Mouse (Mus musculus): Measurements from ENCODE around the gene Mapk11. TPM values are rescaled to one million over a fixed set of nuclear protein-coding genes. Genes with fewer than 3 reads are reported as not detected.
A peak's percentile ranks its signal among the peaks of the same experiment; 100 is the strongest.

Mapk11 gene
- total RNA-seq, 2 experiments from 2014 or later, result 0.17 TPM; not detected in 1

DNA sequence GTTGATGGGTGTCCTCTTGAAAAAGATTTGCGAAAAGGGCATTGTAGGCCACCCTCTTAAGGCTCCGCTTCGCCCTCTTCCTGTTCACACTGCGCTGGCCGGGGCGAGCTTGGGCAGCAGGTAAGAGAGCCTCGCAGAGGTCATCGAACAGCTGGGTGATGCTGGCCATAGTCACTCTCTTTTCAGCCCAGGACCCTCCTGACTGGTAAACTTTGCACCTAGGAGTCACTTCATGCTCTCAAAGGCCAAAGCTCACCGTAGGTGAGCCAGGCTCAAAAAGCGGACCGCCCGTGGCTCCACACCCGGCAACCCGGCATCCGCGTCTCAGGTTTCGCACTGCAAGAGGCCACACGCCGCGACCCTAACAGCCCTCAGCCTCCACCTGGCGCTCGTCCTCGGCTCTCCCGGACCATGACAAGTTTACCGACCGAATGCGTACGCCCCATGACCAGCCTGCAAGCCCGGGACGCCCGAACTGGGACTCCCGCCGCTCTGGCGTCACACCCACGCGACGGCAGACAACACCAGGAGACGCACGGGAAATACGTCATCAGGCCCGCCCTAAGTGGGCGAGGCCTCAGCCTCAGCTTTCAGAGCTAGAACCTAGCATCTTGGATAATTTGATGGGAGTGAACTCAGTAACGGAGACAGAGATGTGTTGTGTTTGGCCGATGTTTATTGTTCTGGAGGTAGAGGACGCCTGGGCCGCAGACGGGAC lies 26.6 kb downstream of the Mapk11 start, which contains the start of gene Tubgcp6:
TSS of gene Tubgcp6 (minus strand) at position 464 of the 718 bp plus-strand sequence.
- ATAC-seq (replicated peaks; ENCODE audit: low FRiP score, poor library complexity, severe bottlenecking), result peak; percentile 91

GRCm38 (mm10) chr15:89118007-89118406 lies 31.4 kb downstream of the Mapk11 start:
- ATAC-seq (replicated peaks; ENCODE audit: low FRiP score, poor library complexity, severe bottlenecking), result no peak

DNA sequence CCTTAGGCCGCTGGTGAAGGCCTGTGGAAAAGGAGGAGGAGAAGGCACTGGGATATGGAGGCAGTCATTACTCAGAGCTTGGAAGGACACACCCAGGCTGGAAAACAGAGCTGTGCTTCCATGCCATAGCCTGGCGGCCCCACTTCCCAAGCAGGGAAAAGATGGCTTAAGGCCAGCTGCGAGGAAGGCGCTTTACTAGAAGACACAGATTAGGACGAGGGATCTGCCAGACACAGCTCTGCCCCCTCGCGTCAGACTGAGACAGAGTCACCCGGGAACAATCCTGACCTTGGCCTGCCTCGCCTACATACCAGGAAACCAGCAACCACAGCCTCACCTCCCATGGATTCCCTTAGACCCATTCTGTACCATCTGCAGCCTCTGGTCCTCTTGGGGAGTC lies 39.3 kb downstream of the Mapk11 start:
- ATAC-seq (replicated peaks; ENCODE audit: low FRiP score, poor library complexity, severe bottlenecking), result no peak

DNA sequence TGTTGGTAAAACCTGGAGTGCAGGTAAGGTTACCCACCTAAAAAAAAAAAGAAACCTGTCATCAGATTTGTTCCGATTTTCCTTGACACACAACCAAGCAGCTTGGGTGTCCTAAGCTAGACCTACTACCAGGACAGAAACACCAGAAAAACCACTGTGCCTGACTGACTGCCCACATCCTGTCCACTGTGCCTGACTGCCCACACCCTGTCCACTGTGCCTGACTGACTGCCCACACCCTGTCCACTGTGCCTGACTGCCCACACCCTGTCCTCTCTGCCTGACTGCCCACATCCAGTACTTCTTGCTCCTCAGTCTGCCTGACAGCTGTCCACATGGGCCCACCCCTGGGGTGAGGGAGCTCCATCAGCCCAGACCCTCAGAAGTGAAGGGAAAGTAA lies 42.5 kb downstream of the Mapk11 start:
- ATAC-seq (replicated peaks; ENCODE audit: low FRiP score, poor library complexity, severe bottlenecking), result no peak

GRCm38 (mm10) chr15:89106073-89106472 lies 43.4 kb downstream of the Mapk11 start:
- ATAC-seq (replicated peaks; ENCODE audit: low FRiP score, poor library complexity, severe bottlenecking), result no peak

DNA sequence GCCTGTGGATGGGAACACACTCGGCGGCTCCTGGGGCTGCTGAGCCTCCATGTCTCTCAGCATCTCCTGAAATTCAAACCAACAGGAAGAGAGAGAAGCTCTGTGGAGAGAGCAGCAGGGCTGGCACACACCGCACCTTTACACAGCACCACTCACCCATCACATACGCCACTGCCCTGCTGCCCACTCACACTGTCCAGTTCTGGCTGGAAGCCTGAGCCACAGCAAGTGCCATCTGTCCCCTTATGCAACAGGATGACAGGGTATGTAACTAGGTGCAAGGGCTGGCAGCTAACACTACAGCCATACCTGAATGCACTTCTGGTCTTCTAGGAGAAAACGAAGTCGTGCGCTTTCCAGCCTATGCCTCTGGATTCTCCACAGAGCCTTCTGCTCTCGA lies 45.0 kb downstream of the Mapk11 start:
- no peak for ATAC-seq (replicated peaks; ENCODE audit: low FRiP score, poor library complexity, severe bottlenecking)

- no peak for ATAC-seq (replicated peaks; ENCODE audit: low FRiP score, poor library complexity, severe bottlenecking)
Observed at GRCm38 (mm10) chr15:89103921-89104320, 45.5 kb downstream of the Mapk11 start.

- no peak for ATAC-seq (replicated peaks; ENCODE audit: low FRiP score, poor library complexity, severe bottlenecking)
Observed at GRCm38 (mm10) chr15:89102646-89103045, 46.8 kb downstream of the Mapk11 start.

DNA sequence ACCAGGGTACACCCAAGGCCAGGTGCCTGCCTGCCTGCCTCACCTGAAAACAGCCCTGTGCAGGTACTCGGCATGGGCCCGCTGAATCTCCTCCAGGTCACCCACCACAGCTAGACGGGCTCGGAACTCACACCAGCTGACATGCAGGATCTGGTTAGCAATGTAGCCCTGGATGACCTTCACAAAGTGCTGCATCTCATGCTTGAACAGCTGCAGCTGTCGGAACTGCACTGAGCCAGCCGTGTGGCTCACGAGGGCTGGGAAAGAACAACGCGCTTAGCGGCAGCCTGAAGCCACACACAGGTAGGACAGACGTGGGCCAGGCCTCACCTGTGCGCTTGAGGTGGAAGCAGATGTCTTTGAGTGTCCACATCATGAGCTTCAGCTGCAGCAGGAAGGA lies 48.6 kb downstream of the Mapk11 start:
- ATAC-seq (replicated peaks; ENCODE audit: low FRiP score, poor library complexity, severe bottlenecking), result no peak

GRCm38 (mm10) chr15:89098616-89099015 lies 50.8 kb downstream of the Mapk11 start:
- no peak for ATAC-seq (replicated peaks; ENCODE audit: low FRiP score, poor library complexity, severe bottlenecking)

DNA sequence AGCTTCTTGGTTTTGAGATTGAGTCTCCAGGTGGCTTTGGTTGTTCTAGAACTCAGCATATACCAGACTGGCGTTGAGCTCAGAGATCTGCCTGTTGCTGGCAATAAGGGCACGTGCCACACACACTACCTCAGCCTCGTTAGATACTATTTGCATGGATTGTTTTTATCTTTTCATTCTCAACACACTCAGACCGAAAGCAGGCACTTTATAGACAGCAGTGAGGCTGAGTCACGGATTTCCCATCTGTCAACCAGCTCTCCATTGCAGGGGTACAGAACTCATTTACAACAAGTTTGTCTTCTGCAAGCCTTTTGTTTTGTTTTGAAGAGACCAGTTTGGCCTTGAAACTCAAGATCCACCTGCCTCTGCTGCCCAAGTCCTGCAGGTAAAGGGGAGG lies 52.0 kb downstream of the Mapk11 start:
- no peak for ATAC-seq (replicated peaks; ENCODE audit: low FRiP score, poor library complexity, severe bottlenecking)

Other genes with a start within 250 kb of the Mapk11 start
- not detected in 2 replicates for gene Ttll8, start 195.2 kb downstream of the Mapk11 start, total RNA-seq (2015; ENCODE audit: low replicate concordance)
- not detected in 2 replicates for gene Ttll8, start 195.2 kb downstream of the Mapk11 start, total RNA-seq (2017; ENCODE audit: low replicate concordance)
- gene Mlc1, start 170.6 kb downstream of the Mapk11 start, total RNA-seq (2015; ENCODE audit: low replicate concordance), result not detected in 2 replicates
- gene Mlc1, start 170.6 kb downstream of the Mapk11 start, total RNA-seq (2017; ENCODE audit: low replicate concordance), result not detected in 2 replicates
- gene Mov10l1, start 166.7 kb downstream of the Mapk11 start, total RNA-seq (2015; ENCODE audit: low replicate concordance), result not detected in 2 replicates
- gene Mov10l1, start 166.7 kb downstream of the Mapk11 start, total RNA-seq (2017; ENCODE audit: low replicate concordance), result not detected in 2 replicates
- not detected in 2 replicates for gene Panx2, start 89.9 kb downstream of the Mapk11 start, total RNA-seq (2015; ENCODE audit: low replicate concordance)
- not detected in 2 replicates for gene Panx2, start 89.9 kb downstream of the Mapk11 start, total RNA-seq (2017; ENCODE audit: low replicate concordance)
- gene Trabd, start 74.5 kb downstream of the Mapk11 start, total RNA-seq (2015; ENCODE audit: low replicate concordance), result 2.7 and 11.9 TPM in 2 replicates
- gene Trabd, start 74.5 kb downstream of the Mapk11 start, total RNA-seq (2017; ENCODE audit: low replicate concordance), result 6.3 and 8.3 TPM in 2 replicates
- 3.8 and 8.8 TPM in 2 replicates for gene Selenoo, start 60.5 kb downstream of the Mapk11 start, total RNA-seq (2015; ENCODE audit: low replicate concordance)
- gene Selenoo, start 60.5 kb downstream of the Mapk11 start, total RNA-seq (2017; ENCODE audit: low replicate concordance), result 5.9 and 6.0 TPM in 2 replicates
- gene Tubgcp6, start 26.5 kb downstream of the Mapk11 start, total RNA-seq (2015; ENCODE audit: low replicate concordance), result 7.3 and 13.8 TPM in 2 replicates
- 15.3 and 21.2 TPM in 2 replicates for gene Tubgcp6, start 26.5 kb downstream of the Mapk11 start, total RNA-seq (2017; ENCODE audit: low replicate concordance)
- 1.5 TPM in 1 of 2 replicates, not detected in the other for gene Hdac10, start 20.9 kb downstream of the Mapk11 start, total RNA-seq (2015; ENCODE audit: low replicate concordance)
- 1.7 and 2.5 TPM in 2 replicates for gene Hdac10, start 20.9 kb downstream of the Mapk11 start, total RNA-seq (2017; ENCODE audit: low replicate concordance)
- not detected in 2 replicates for gene Mapk12, start 8.9 kb downstream of the Mapk11 start, total RNA-seq (2015; ENCODE audit: low replicate concordance)
- not detected in 2 replicates for gene Mapk12, start 8.9 kb downstream of the Mapk11 start, total RNA-seq (2017; ENCODE audit: low replicate concordance)
- 9.6 and 14.2 TPM in 2 replicates for gene Plxnb2, start 31.2 kb upstream of the Mapk11 start, total RNA-seq (2015; ENCODE audit: low replicate concordance)
- 4.9 and 6.9 TPM in 2 replicates for gene Plxnb2, start 31.2 kb upstream of the Mapk11 start, total RNA-seq (2017; ENCODE audit: low replicate concordance)
- not detected in 2 replicates for gene Dennd6b, start 46.9 kb upstream of the Mapk11 start, total RNA-seq (2015; ENCODE audit: low replicate concordance)
- gene Dennd6b, start 46.9 kb upstream of the Mapk11 start, total RNA-seq (2017; ENCODE audit: low replicate concordance), result 0.84 and 1.7 TPM in 2 replicates
- 18.1 and 19.6 TPM in 2 replicates for gene Ppp6r2, start 61.9 kb upstream of the Mapk11 start, total RNA-seq (2015; ENCODE audit: low replicate concordance)
- 26.2 and 47.5 TPM in 2 replicates for gene Ppp6r2, start 61.9 kb upstream of the Mapk11 start, total RNA-seq (2017; ENCODE audit: low replicate concordance)
- 38.9 and 39.6 TPM in 2 replicates for gene Sbf1, start 165.7 kb upstream of the Mapk11 start, total RNA-seq (2015; ENCODE audit: low replicate concordance)
- gene Sbf1, start 165.7 kb upstream of the Mapk11 start, total RNA-seq (2017; ENCODE audit: low replicate concordance), result 11.2 and 22.4 TPM in 2 replicates
- not detected in 2 replicates for gene Adm2, start 173.1 kb upstream of the Mapk11 start, total RNA-seq (2015; ENCODE audit: low replicate concordance)
- gene Adm2, start 173.1 kb upstream of the Mapk11 start, total RNA-seq (2017; ENCODE audit: low replicate concordance), result not detected in 2 replicates
- gene Miox, start 184.8 kb upstream of the Mapk11 start, total RNA-seq (2015; ENCODE audit: low replicate concordance), result not detected in 2 replicates
- not detected in 2 replicates for gene Miox, start 184.8 kb upstream of the Mapk11 start, total RNA-seq (2017; ENCODE audit: low replicate concordance)
- 18.6 and 21.3 TPM in 2 replicates for gene Lmf2, start 206.0 kb upstream of the Mapk11 start, total RNA-seq (2015; ENCODE audit: low replicate concordance)
- gene Lmf2, start 206.0 kb upstream of the Mapk11 start, total RNA-seq (2017; ENCODE audit: low replicate concordance), result 8.3 and 9.1 TPM in 2 replicates
- 30.6 and 48.1 TPM in 2 replicates for gene Ncaph2, start 206.1 kb upstream of the Mapk11 start, total RNA-seq (2015; ENCODE audit: low replicate concordance)
- 60.7 and 118 TPM in 2 replicates for gene Ncaph2, start 206.1 kb upstream of the Mapk11 start, total RNA-seq (2017; ENCODE audit: low replicate concordance)
- 1.3 and 5.2 TPM in 2 replicates for gene Sco2, start 224.2 kb upstream of the Mapk11 start, total RNA-seq (2015; ENCODE audit: low replicate concordance)
- gene Sco2, start 224.2 kb upstream of the Mapk11 start, total RNA-seq (2017; ENCODE audit: low replicate concordance), result 0.68 and 2.1 TPM in 2 replicates
- gene Tymp, start 227.4 kb upstream of the Mapk11 start, total RNA-seq (2015; ENCODE audit: low replicate concordance), result not detected in 2 replicates
- gene Tymp, start 227.4 kb upstream of the Mapk11 start, total RNA-seq (2017; ENCODE audit: low replicate concordance), result not detected in 2 replicates
- not detected in 2 replicates for gene Odf3b, start 229.7 kb upstream of the Mapk11 start, total RNA-seq (2015; ENCODE audit: low replicate concordance)
- gene Odf3b, start 229.7 kb upstream of the Mapk11 start, total RNA-seq (2017; ENCODE audit: low replicate concordance), result 2.3 TPM in 1 of 2 replicates, not detected in the other
- not detected in 2 replicates for gene Klhdc7b, start 235.3 kb upstream of the Mapk11 start, total RNA-seq (2015; ENCODE audit: low replicate concordance)
- not detected in 2 replicates for gene Klhdc7b, start 235.3 kb upstream of the Mapk11 start, total RNA-seq (2017; ENCODE audit: low replicate concordance)